Mouse (Mus musculus): ENCODE results near the gene Il12rb1.

- no peak for TF ChIP-seq CTCF (IDR thresholded peaks at IDR 0.05; ENCODE audit: borderline replicate concordance, extremely low read depth, insufficient read depth, insufficient read length)
- TF ChIP-seq POLR2A (IDR thresholded peaks at IDR 0.05; ENCODE audit: borderline replicate concordance, extremely low read depth, insufficient read depth, insufficient read length, poor library complexity, severe bottlenecking), result no peak
These were observed at the start of gene Il12rb1 for GRCm38 (mm10) chr8:70808239-70808638.

Data from brain, embryonic 14.5 days (tissue).